Mouse (Mus musculus): ENCODE measurements at regions not wholly inside any gene's neighbourhood (a gene's known extent, or its start where the extent isn't known, plus 50 kb on each side); places are given as distances from the start of the nearest gene placed in this dataset.

GRCm38 (mm10) chr8:115418056-115418455 is 289.5 kb downstream of the Maf start:
- Histone ChIP-seq H3K9ac (replicated peaks) (no peak overlapping the region), H3K4me2 (replicated peaks) (no peak overlapping the region), H3K9me3 (no peaks in the 10 kb centered on the region), H3K36me3 (no peaks in the 10 kb centered on the region), H3K27ac (replicated peaks) (no peak overlapping the region), H3K27me3 (peaks cover 30% of the 10 kb centered on the region), H3K4me1 (peaks cover 11% of the 10 kb centered on the region), H3K4me3 (no peak overlapping the region)
- no peak for ATAC-seq (ENCODE audit: low FRiP score, low read depth)
- 48% methylated on average over 6 of the region's 6 CpGs for WGBS

GRCm38 (mm10) chr8:115414061-115414473 is 293.5 kb downstream of the Maf start:
- 21% methylated on average over 7 of the region's 7 CpGs for WGBS
- H3K4me1 ChIP-seq = peaks cover 11% of the 10 kb centered on the region
- H3K27ac ChIP-seq (replicated peaks) = 0 out of 2 replicates have a peak overlapping the region, but pooled peaks have one; percentile 17
- H3K9me3 ChIP-seq = no peaks in the 10 kb centered on the region
- no peak overlapping the region for H3K4me3 ChIP-seq
- peak; percentile 82 for ATAC-seq (ENCODE audit: low FRiP score, low read depth)
- H3K36me3 ChIP-seq = no peaks in the 10 kb centered on the region
- H3K9ac ChIP-seq (replicated peaks) = no peak overlapping the region
- H3K27me3 ChIP-seq = peaks cover 12% of the 10 kb centered on the region
- no peak overlapping the region for H3K4me2 ChIP-seq (replicated peaks)

GRCm38 (mm10) chr8:115411756-115412155 is 295.8 kb downstream of the Maf start:
- Histone ChIP-seq H3K27me3 (0 out of 2 replicates have a peak, but pooled peaks cover 3% of the 10 kb centered on the region), H3K4me2 (replicated peaks) (no peak overlapping the region), H3K9ac (replicated peaks) (no peak overlapping the region), H3K27ac (replicated peaks) (no peak overlapping the region), H3K4me3 (no peak overlapping the region), H3K9me3 (0 out of 2 replicates have a peak, but pooled peaks cover 5% of the 10 kb centered on the region), H3K4me1 (peaks cover 11% of the 10 kb centered on the region), H3K36me3 (no peaks in the 10 kb centered on the region)
- 88% methylated on average over 5 of the region's 5 CpGs for WGBS
- no peak for ATAC-seq (ENCODE audit: low FRiP score, low read depth)

GRCm38 (mm10) chr8:115411061-115411460 is 296.5 kb downstream of the Maf start:
- Histone ChIP-seq H3K4me2 (replicated peaks) (no peak overlapping the region), H3K4me3 (no peak overlapping the region), H3K27me3 (0 out of 2 replicates have a peak, but pooled peaks cover 3% of the 10 kb centered on the region), H3K27ac (replicated peaks) (no peak overlapping the region), H3K9ac (replicated peaks) (no peak overlapping the region), H3K4me1 (peaks cover 11% of the 10 kb centered on the region), H3K9me3 (0 out of 2 replicates have a peak, but pooled peaks cover 5% of the 10 kb centered on the region), H3K36me3 (no peaks in the 10 kb centered on the region)
- ATAC-seq (ENCODE audit: low FRiP score, low read depth) = no peak
- 95% methylated on average over 4 of the region's 4 CpGs for WGBS

GRCm38 (mm10) chr8:115410191-115410590 is 297.4 kb downstream of the Maf start:
- no peaks in the 10 kb centered on the region for H3K27me3 ChIP-seq
- no peaks in the 10 kb centered on the region for H3K36me3 ChIP-seq
- H3K4me2 ChIP-seq (replicated peaks) = no peak overlapping the region
- 0 out of 2 replicates have a peak, but pooled peaks cover 5% of the 10 kb centered on the region for H3K9me3 ChIP-seq
- 97% methylated on average over 3 of the region's 3 CpGs for WGBS
- no peak overlapping the region for H3K9ac ChIP-seq (replicated peaks)
- ATAC-seq (ENCODE audit: low FRiP score, low read depth) = no peak
- peaks cover 11% of the 10 kb centered on the region for H3K4me1 ChIP-seq
- H3K27ac ChIP-seq (replicated peaks) = no peak overlapping the region
- no peak overlapping the region for H3K4me3 ChIP-seq

- 90% methylated on average over 4 of the region's 4 CpGs for WGBS
- Histone ChIP-seq H3K27me3 (no peaks in the 10 kb centered on the region), H3K4me3 (no peak overlapping the region), H3K9me3 (0 out of 2 replicates have a peak, but pooled peaks cover 5% of the 10 kb centered on the region), H3K9ac (replicated peaks) (no peak overlapping the region), H3K4me2 (replicated peaks) (no peak overlapping the region), H3K36me3 (no peaks in the 10 kb centered on the region), H3K27ac (replicated peaks) (no peak overlapping the region), H3K4me1 (no peaks in the 10 kb centered on the region)
- ATAC-seq (ENCODE audit: low FRiP score, low read depth) = no peak
Observed at GRCm38 (mm10) chr8:115407535-115407934, 300.1 kb downstream of the Maf start.

GRCm38 (mm10) chr8:115403601-115404000 is 304.0 kb downstream of the Maf start:
- no peaks in the 10 kb centered on the region for H3K4me1 ChIP-seq
- no peaks in the 10 kb centered on the region for H3K27me3 ChIP-seq
- H3K4me2 ChIP-seq (replicated peaks) = no peak overlapping the region
- ATAC-seq (ENCODE audit: low FRiP score, low read depth) = no peak
- H3K4me3 ChIP-seq = no peak overlapping the region
- no peak overlapping the region for H3K27ac ChIP-seq (replicated peaks)
- 0 out of 2 replicates have a peak, but pooled peaks cover 5% of the 10 kb centered on the region for H3K9me3 ChIP-seq
- no peak overlapping the region for H3K9ac ChIP-seq (replicated peaks)
- WGBS = 78% methylated on average over 4 of the region's 4 CpGs
- no peaks in the 10 kb centered on the region for H3K36me3 ChIP-seq

GRCm38 (mm10) chr8:115402471-115403197 is 305.0 kb downstream of the Maf start:
- H3K36me3 ChIP-seq = no peaks in the 10 kb centered on the region
- H3K9ac ChIP-seq (replicated peaks) = no peak overlapping the region
- H3K4me2 ChIP-seq (replicated peaks) = no peak overlapping the region
- H3K27me3 ChIP-seq = no peaks in the 10 kb centered on the region
- H3K27ac ChIP-seq (replicated peaks) = no peak overlapping the region
- H3K9me3 ChIP-seq = 0 out of 2 replicates have a peak, but pooled peaks cover 5% of the 10 kb centered on the region
- WGBS = 64% methylated on average over 10 of the region's 10 CpGs
- no peaks in the 10 kb centered on the region for H3K4me1 ChIP-seq
- no peak for ATAC-seq (ENCODE audit: low FRiP score, low read depth)
- no peak overlapping the region for H3K4me3 ChIP-seq

Data from midbrain, embryonic 12.5 days (tissue).